Mouse (Mus musculus) testis, adult 2 months (tissue): ENCODE measurements around the gene 9430038I01Rik. TPM values are rescaled to one million over a fixed set of nuclear protein-coding genes. Genes with fewer than 3 reads are reported as not detected.
"Not testable (repeated sequence)": the region's sequence is repeated elsewhere in the genome, so short reads cannot be mapped to it uniquely, and the experiment has no call there.

Experiments used
- H3K27ac ChIP-seq: fragments of 200-500 bp; 2 replicates; pipeline ENCODE4 v1.5.1; 2012; ENCODE audit warnings: low read depth, low read length; ENCODE audit not compliant: control insufficient read depth, insufficient read depth
- H3K27me3 ChIP-seq: fragments of 200-500 bp; 2 replicates; pipeline ENCODE4 v1.6.1; 2012; ENCODE audit warnings: mild to moderate bottlenecking, low read length, moderate library complexity; ENCODE audit not compliant: control insufficient read depth, insufficient read depth
- H3K36me3 ChIP-seq: fragments of 200-500 bp; 2 replicates; pipeline ENCODE4 v1.6.1; 2012; ENCODE audit warnings: mild to moderate bottlenecking, low read length; ENCODE audit not compliant: control insufficient read depth, insufficient read depth
- H3K4me1 ChIP-seq: fragments of 200-500 bp; 2 replicates; pipeline ENCODE4 v1.6.1; 2012; ENCODE audit warnings: low read length; ENCODE audit not compliant: control insufficient read depth, insufficient read depth
- H3K4me3 ChIP-seq: fragments of 200-500 bp; 2 replicates; pipeline ENCODE4 v1.5.1; 2012; ENCODE audit warnings: low read depth, mild to moderate bottlenecking, low read length, moderate library complexity, mixed read lengths; ENCODE audit not compliant: control insufficient read depth
- CTCF ChIP-seq: fragments of 200-500 bp; IDR thresholded peaks from 2 replicates; pipeline ENCODE4 v1.5.1; 2012; ENCODE audit warnings: low read depth, mild to moderate bottlenecking, inconsistent platforms, low read length, moderate library complexity; ENCODE audit not compliant: control insufficient read depth, insufficient read depth, insufficient replicate concordance
- POLR2A ChIP-seq: fragments of 200-500 bp; IDR thresholded peaks from 2 replicates; pipeline ENCODE4 v1.6.1; 2012; ENCODE audit warnings: low read depth, mild to moderate bottlenecking, inconsistent platforms, low read length, moderate library complexity; ENCODE audit not compliant: control insufficient read depth
- polyA plus RNA-seq: library from polyadenylated mRNA; depleted of rRNA; stranded (reverse); fragments of >200 nt; gene quantifications from 2 replicates; pipeline ENCODE4 v1.2.3, GENCODE M21; 2012; rRNA removed

9430038I01Rik gene
- 1.6 and 2.6 TPM in 2 replicates for polyA plus RNA-seq

DNA sequence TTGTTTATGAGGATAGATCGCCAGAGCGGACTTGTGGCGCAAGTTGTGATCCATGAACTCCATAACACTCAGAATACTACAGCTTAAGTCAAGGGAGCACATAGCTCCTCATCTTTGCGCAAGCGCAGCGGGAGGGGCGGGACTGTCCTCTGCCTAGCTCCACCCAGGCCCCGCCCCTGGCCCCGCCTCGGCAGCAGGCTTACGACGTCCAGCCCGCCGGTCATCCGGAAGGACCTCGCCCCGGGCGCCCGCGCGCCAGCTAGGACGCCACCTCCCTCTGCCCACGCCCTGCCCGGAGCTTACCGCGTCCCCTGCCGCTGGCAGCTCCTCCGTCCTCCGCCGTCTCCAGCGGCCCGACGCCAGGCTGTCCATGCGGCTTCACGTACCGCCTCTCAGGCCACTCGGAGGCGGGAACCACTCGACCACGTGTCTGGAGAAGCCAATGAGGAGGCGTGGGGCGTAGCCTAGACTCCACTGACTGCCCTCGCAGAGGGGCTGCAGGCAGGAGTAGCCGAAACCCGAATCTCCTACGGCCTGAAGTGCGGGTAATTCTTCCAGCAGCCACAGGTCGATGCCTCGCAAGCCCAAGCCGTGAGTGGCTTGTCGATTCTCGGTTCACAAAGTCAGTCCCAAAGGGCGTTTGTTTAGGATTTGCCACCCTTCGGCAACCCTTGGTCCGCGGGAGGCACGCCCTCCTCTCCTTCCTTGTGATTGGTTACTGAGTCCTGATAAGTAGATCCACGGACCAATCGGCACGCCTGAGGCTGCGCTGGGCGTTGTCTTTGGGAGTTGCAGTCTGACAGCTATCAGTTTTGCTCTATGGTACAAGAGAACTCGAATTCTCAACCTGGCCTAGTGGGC is at the start of gene 9430038I01Rik:
TSS of gene 9430038I01Rik (minus strand) at position 426 of the 861 bp plus-strand sequence.
- Histone ChIP-seq H3K4me3 (peak within 1 kb of the TSS; percentile 98), H3K36me3 (no peaks in the 10 kb centered on the region), H3K27ac (peak within 1 kb of the TSS; percentile 97), H3K27me3 (no peaks in the 10 kb centered on the region), H3K4me1 (peaks cover 8% of the 10 kb centered on the region)
- TF ChIP-seq POLR2A (peak; percentile 11), CTCF (no peak)

- Histone ChIP-seq H3K27me3 (no peaks in the 10 kb centered on the region), H3K4me3 (no peak overlapping the region), H3K36me3 (no peaks in the 10 kb centered on the region; the same call in 1 of the 2 replicates), H3K27ac (no peak overlapping the region), H3K4me1 (no peaks in the 10 kb centered on the region)
- TF ChIP-seq POLR2A (no peak), CTCF (no peak)
These were observed 34.8 kb upstream of the 9430038I01Rik start for GRCm38 (mm10) chr7:137445321-137445720.

GRCm38 (mm10) chr7:137442951-137443350 is 32.4 kb upstream of the 9430038I01Rik start:
- Histone ChIP-seq H3K36me3 (no peaks in the 10 kb centered on the region), H3K27me3 (no peaks in the 10 kb centered on the region), H3K27ac (peak overlapping the region; percentile 65; the same call in 1 of the 2 replicates), H3K4me3 (no peak overlapping the region), H3K4me1 (peaks cover 7% of the 10 kb centered on the region)
- TF ChIP-seq CTCF (no peak), POLR2A (no peak)

DNA sequence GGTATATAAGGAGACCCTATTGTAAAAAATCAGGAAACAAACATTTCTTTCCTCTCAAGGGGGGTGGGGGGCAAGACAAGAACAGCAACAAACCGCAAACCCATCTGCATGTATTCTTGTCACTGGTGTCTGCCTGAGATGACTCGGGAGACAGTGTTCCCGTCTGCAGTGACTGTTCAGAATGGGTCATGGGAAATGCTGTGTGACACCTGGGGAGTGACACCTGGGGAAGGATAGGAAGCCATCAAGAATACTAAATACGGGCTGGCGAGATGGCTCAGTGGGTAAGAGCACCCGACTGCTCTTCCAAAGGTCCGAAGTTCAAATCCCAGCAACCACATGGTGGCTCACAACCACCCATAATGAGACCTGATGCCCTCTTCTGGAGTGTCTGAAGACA is 28.4 kb upstream of the 9430038I01Rik start:
- H3K27ac ChIP-seq, H3K27me3 ChIP-seq, H3K4me1 ChIP-seq, H3K4me3 ChIP-seq, H3K36me3 ChIP-seq: not testable (repeated sequence)

GRCm38 (mm10) chr7:137438179-137438550 is 27.6 kb upstream of the 9430038I01Rik start:
- Histone ChIP-seq H3K27me3 (no peaks in the 10 kb centered on the region), H3K36me3 (no peaks in the 10 kb centered on the region), H3K4me1 (peaks cover 9% of the 10 kb centered on the region), H3K27ac (peak overlapping the region; percentile 81), H3K4me3 (peak overlapping the region; percentile 98)
- TF ChIP-seq CTCF: no peak
- TF ChIP-seq POLR2A: no peak

- H3K4me1 ChIP-seq: peaks cover 9% of the 10 kb centered on the region
- H3K27ac ChIP-seq: peak within 1 kb of the TSS; percentile 81
- H3K36me3 ChIP-seq: no peaks in the 10 kb centered on the region
- TF ChIP-seq POLR2A: peak; percentile 81
- TF ChIP-seq CTCF: no peak
- H3K27me3 ChIP-seq: no peaks in the 10 kb centered on the region
- H3K4me3 ChIP-seq: peak within 1 kb of the TSS; percentile 98
These were observed 27.0 kb upstream of the 9430038I01Rik start, which contains the start of gene Glrx3 for GRCm38 (mm10) chr7:137437440-137438178. Glrx3 (plus strand) TSS chr7:137437614.

- Histone ChIP-seq H3K36me3 (no peaks in the 10 kb centered on the region), H3K4me1 (peaks cover 9% of the 10 kb centered on the region), H3K4me3 (peak overlapping the region; percentile 98), H3K27ac (no peak overlapping the region), H3K27me3 (no peaks in the 10 kb centered on the region)
- no peak for TF ChIP-seq POLR2A
- no peak for TF ChIP-seq CTCF
These were observed 26.3 kb upstream of the 9430038I01Rik start for GRCm38 (mm10) chr7:137436901-137437300.
